Mouse (Mus musculus): ENCODE measurements around the gene March6.

GRCm38 (mm10) chr15:31550381-31550780, 19.5 kb upstream of the March6 start:
- TF ChIP-seq TAL1 (IDR thresholded peaks at IDR 0.05; ENCODE audit: low read length) (no peak), GATA1 (IDR thresholded peaks at IDR 0.05; ENCODE audit: low read length) (no peak)
